Mouse (Mus musculus) MEL (cell line): Measurements from ENCODE around the gene Gys2. TPM values are rescaled to one million over a fixed set of nuclear protein-coding genes. Genes with fewer than 3 reads are reported as not detected.

Experiments used
- DNase-seq: peaks from one replicate; pipeline ENCODE4 v3.0.0; 2011; ENCODE audit warnings: low read depth, low spot score
- H3K27ac ChIP-seq: 2 replicates; pipeline ENCODE4 v1.5.1; 2012; ENCODE audit warnings: low read depth, mild to moderate bottlenecking, control low read depth, low read length, moderate library complexity; ENCODE audit not compliant: control insufficient read depth
- H3K27me3 ChIP-seq, 2 experiments: fragments of 150-350 bp in 1 of 2; sonication (generic) in 1 of 2; 2 replicates each; pipeline ENCODE4 v1.6.1; 2012; ENCODE audit warnings: low read length in 2 of 2, mild to moderate bottlenecking in 2 of 2, improper control_type of control experiment in 1 of 2, moderate library complexity in 1 of 2; ENCODE audit not compliant: insufficient read depth in 2 of 2, control insufficient read depth in 1 of 2
- H3K36me3 ChIP-seq, 2 experiments: 2 replicates each; pipeline ENCODE4 v1.6.1; 2012 to 2014; ENCODE audit warnings: low read length in 2 of 2, improper control_type of control experiment in 1 of 2, inconsistent platforms in 1 of 2, mild to moderate bottlenecking in 1 of 2; ENCODE audit not compliant: insufficient read depth in 2 of 2, control insufficient read depth in 1 of 2
- H3K4me1 ChIP-seq, 2 experiments: fragments of 150-350 bp in 1 of 2; sonication (generic) in 1 of 2; 2 replicates each; pipeline ENCODE4 v1.6.1; 2012; ENCODE audit warnings: low read length in 2 of 2, improper control_type of control experiment in 1 of 2, mild to moderate bottlenecking in 1 of 2; ENCODE audit not compliant: insufficient read depth in 2 of 2, control insufficient read depth in 1 of 2
- H3K4me3 ChIP-seq, 2 experiments: fragments of 150-350 bp in 1 of 2; sonication (generic) in 1 of 2; 2 replicates each; pipeline ENCODE4 v1.5.1; 2012; ENCODE audit warnings: low read depth in 2 of 2, low read length in 2 of 2, mild to moderate bottlenecking in 2 of 2, moderate library complexity in 2 of 2, control low read depth in 1 of 2, improper control_type of control experiment in 1 of 2; ENCODE audit not compliant: control insufficient read depth in 1 of 2, insufficient read depth in 1 of 2
- H3K79me2 ChIP-seq: 2 replicates; pipeline ENCODE4 v1.6.1; 2012; ENCODE audit warnings: mild to moderate bottlenecking, low read length, moderate library complexity; ENCODE audit not compliant: control insufficient read depth, poor library complexity, insufficient read depth
- H3K9ac ChIP-seq: 2 replicates; pipeline ENCODE4 v1.6.1; 2012; ENCODE audit warnings: low read depth, mild to moderate bottlenecking, control low read depth, low read length, moderate library complexity; ENCODE audit not compliant: control insufficient read depth, poor library complexity, severe bottlenecking
- H3K9me3 ChIP-seq: fragments of 150-350 bp; sonication (generic); replicated peaks from 2 replicates; pipeline ENCODE4 v1.6.1; 2012; ENCODE audit warnings: mild to moderate bottlenecking, low read length, improper control_type of control experiment, moderate library complexity; ENCODE audit not compliant: insufficient read depth
- BHLHE40 ChIP-seq: IDR thresholded peaks from 2 replicates; pipeline ENCODE4 v1.6.1; 2012; ENCODE audit warnings: low read depth, mild to moderate bottlenecking, inconsistent platforms, low read length, improper control_type of control experiment, borderline replicate concordance
- E2F4 ChIP-seq: IDR thresholded peaks from 2 replicates; pipeline ENCODE4 v1.6.1; 2011; ENCODE audit warnings: low read depth, low read length, improper control_type of control experiment, borderline replicate concordance
- ELF1 ChIP-seq: IDR thresholded peaks from 2 replicates; pipeline ENCODE4 v1.6.1; 2014; ENCODE audit warnings: low read depth, mild to moderate bottlenecking, inconsistent platforms, low read length, improper control_type of control experiment, moderate library complexity
- EP300 ChIP-seq, 2 experiments: IDR thresholded peaks; 2 replicates each; pipeline ENCODE4 v1.6.1; 2011; ENCODE audit warnings: improper control_type of control experiment in 2 of 2, low read length in 2 of 2, low read depth in 1 of 2, mild to moderate bottlenecking in 1 of 2
- ETS1 ChIP-seq: IDR thresholded peaks from 2 replicates; pipeline ENCODE4 v1.6.1; 2012; ENCODE audit warnings: low read depth, mild to moderate bottlenecking, inconsistent platforms, low read length, improper control_type of control experiment, moderate library complexity
- GATA1 ChIP-seq: IDR thresholded peaks from 2 replicates; pipeline ENCODE4 v1.6.1; 2011; ENCODE audit warnings: low read depth, low read length, improper control_type of control experiment
- KAT2A ChIP-seq: conservative IDR thresholded peaks from 2 replicates; pipeline ENCODE4 v1.6.1; 2012; ENCODE audit warnings: low read depth, low read length, improper control_type of control experiment, inconsistent platforms
- MAFK ChIP-seq: IDR thresholded peaks from 2 replicates; pipeline ENCODE4 v1.6.1; 2011; ENCODE audit warnings: low read depth, mild to moderate bottlenecking, low read length, improper control_type of control experiment, borderline replicate concordance
- MAX ChIP-seq: IDR thresholded peaks from 2 replicates; pipeline ENCODE4 v1.6.1; 2011; ENCODE audit warnings: low read length, improper control_type of control experiment
- MAZ ChIP-seq: IDR thresholded peaks from 2 replicates; pipeline ENCODE4 v1.6.1; 2012; ENCODE audit warnings: low read depth, mild to moderate bottlenecking, inconsistent platforms, low read length, improper control_type of control experiment
- MEF2A ChIP-seq: IDR thresholded peaks from 2 replicates; pipeline ENCODE4 v1.6.1; 2014; ENCODE audit warnings: low read depth, mild to moderate bottlenecking, inconsistent platforms, low read length, improper control_type of control experiment; ENCODE audit not compliant: poor library complexity, insufficient replicate concordance, severe bottlenecking; ENCODE audit errors: extremely low read depth
- MYB ChIP-seq: IDR thresholded peaks from 2 replicates; pipeline ENCODE4 v1.6.1; 2011; ENCODE audit warnings: mild to moderate bottlenecking, low read depth, low read length, improper control_type of control experiment
- NELFE ChIP-seq: IDR thresholded peaks from 2 replicates; pipeline ENCODE4 v1.6.1; 2011; ENCODE audit warnings: low read depth, low read length, improper control_type of control experiment
- NRF1 ChIP-seq: IDR thresholded peaks from 2 replicates; pipeline ENCODE4 v1.6.1; 2014; ENCODE audit warnings: low read depth, mild to moderate bottlenecking, inconsistent platforms, low read length, improper control_type of control experiment, moderate library complexity; ENCODE audit not compliant: poor library complexity, insufficient read depth, severe bottlenecking
- POLR2AphosphoS5 ChIP-seq: IDR thresholded peaks from 2 replicates; pipeline ENCODE4 v1.6.1; 2012; ENCODE audit warnings: low read depth, borderline replicate concordance, mild to moderate bottlenecking, inconsistent platforms, low read length, moderate library complexity, mixed read lengths
- RAD21 ChIP-seq: IDR thresholded peaks from 2 replicates; pipeline ENCODE4 v1.6.1; 2011; ENCODE audit warnings: mild to moderate bottlenecking, low read depth, low read length, improper control_type of control experiment
- SMC3 ChIP-seq: IDR thresholded peaks from 2 replicates; pipeline ENCODE4 v1.6.1; 2011; ENCODE audit warnings: low read depth, low read length, improper control_type of control experiment
- TAL1 ChIP-seq: IDR thresholded peaks from 2 replicates; pipeline ENCODE4 v1.6.1; 2012; ENCODE audit warnings: mild to moderate bottlenecking, inconsistent platforms, low read length, moderate library complexity, mixed read lengths
- TCF12 ChIP-seq: IDR thresholded peaks from 2 replicates; pipeline ENCODE4 v1.6.1; 2014; ENCODE audit warnings: low read depth, mild to moderate bottlenecking, inconsistent platforms, low read length, improper control_type of control experiment, moderate library complexity
- ZC3H11A ChIP-seq: IDR thresholded peaks from 2 replicates; pipeline ENCODE4 v1.6.1; 2012; ENCODE audit warnings: low read depth, mild to moderate bottlenecking, inconsistent platforms, low read length, improper control_type of control experiment
- ZKSCAN1 ChIP-seq: IDR thresholded peaks from 2 replicates; pipeline ENCODE4 v1.6.1; 2012; ENCODE audit warnings: low read depth, mild to moderate bottlenecking, inconsistent platforms, low read length, improper control_type of control experiment, moderate library complexity
- ZMIZ1 ChIP-seq: IDR thresholded peaks from 2 replicates; pipeline ENCODE4 v1.6.1; 2012; ENCODE audit warnings: low read depth, mild to moderate bottlenecking, inconsistent platforms, low read length, improper control_type of control experiment, moderate library complexity
- ZNF384 ChIP-seq: IDR thresholded peaks from 2 replicates; pipeline ENCODE4 v1.6.1; 2012; ENCODE audit warnings: low read depth, mild to moderate bottlenecking, inconsistent platforms, low read length, improper control_type of control experiment
- polyA plus RNA-seq, 2 experiments: library from polyadenylated mRNA; stranded (reverse) in 1 of 2; unstranded in 1 of 2; fragments of >175 nt in 1 of 2; fragments of >200 nt in 1 of 2; gene quantifications; 2 replicates each; pipeline versions ENCODE4 v1.2.1 to v1.2.4; 2012; ENCODE audit warnings: low replicate concordance in 2 of 2, low read depth in 1 of 2; ENCODE audit not compliant: insufficient read length in 2 of 2, insufficient read depth in 1 of 2, missing spikeins in 1 of 2
- total RNA-seq: library from RNA; depleted of rRNA; stranded (reverse); fragments of 300-350 nt; gene quantifications from 2 replicates; pipeline ENCODE4 v1.2.3, GENCODE M21; 2012

Gys2 gene
- total and polyA plus RNA-seq, 3 experiments: not detected

GRCm38 (mm10) chr6:142511516-142512135, 38.7 kb upstream of the Gys2 start:
- Histone ChIP-seq H3K9ac (no peak overlapping the region), H3K4me3 (no peak overlapping the region), H3K27me3 (no peaks in the 10 kb centered on the region), H3K36me3 (no peaks in the 10 kb centered on the region), H3K4me1 (no peaks in the 10 kb centered on the region), H3K9me3 (no peaks in the 10 kb centered on the region), H3K27ac (no peak overlapping the region), H3K79me2 (no peaks in the 10 kb centered on the region)
- TF ChIP-seq TAL1 (no peak), GATA1 (no peak), POLR2AphosphoS5 (no peak), MYB (no peak), ELF1 (no peak), MAFK (no peak), ZNF384 (no peak), ZMIZ1 (no peak), TCF12 (no peak), ETS1 (no peak), ZC3H11A (no peak), RAD21 (no peak), NELFE (no peak)
- no peak for DNase-seq

- H3K27me3 ChIP-seq: no peaks in the 10 kb centered on the region
Measured at GRCm38 (mm10) chr6:142508663-142509062, 35.8 kb upstream of the Gys2 start.

GRCm38 (mm10) chr6:142507785-142508162, 34.9 kb upstream of the Gys2 start, which contains the start of gene Ldhb:
Gene Ldhb (minus strand): TSS chr6:142507957.
- TF ChIP-seq KAT2A (no peak), ZNF384 (no peak), E2F4 (no peak), EP300 (IDR thresholded peaks at IDR 0.05; ENCODE audit: low read depth in 1 of 2, low read length in 2 of 2) (no peak), MAX (no peak), SMC3 (no peak), ZKSCAN1 (no peak), MAZ (no peak)
- TF ChIP-seq, all 39 proteins: peak for 0
- H3K9ac ChIP-seq: no peak within 1 kb of the TSS
- no peak for DNase-seq
- H3K27ac ChIP-seq: no peak within 1 kb of the TSS
- H3K27me3 ChIP-seq: no peaks in the 10 kb centered on the region
- no peak within 1 kb of the TSS for H3K4me3 ChIP-seq
- no peaks in the 10 kb centered on the region for H3K79me2 ChIP-seq
- H3K9me3 ChIP-seq: no peaks in the 10 kb centered on the region
- no peaks in the 10 kb centered on the region for H3K4me1 ChIP-seq
- H3K36me3 ChIP-seq: no peaks in the 10 kb centered on the region

More at GRCm38 (mm10) chr6:142508663-142509062, 35.8 kb upstream of the Gys2 start:
- Histone ChIP-seq H3K4me3 (no peak overlapping the region), H3K9me3 (no peaks in the 10 kb centered on the region), H3K9ac (no peak overlapping the region), H3K36me3 (no peaks in the 10 kb centered on the region), H3K27ac (no peak overlapping the region), H3K79me2 (no peaks in the 10 kb centered on the region), H3K4me1 (no peaks in the 10 kb centered on the region)
- TF ChIP-seq NRF1: no peak
- TF ChIP-seq ZNF384: no peak
- no peak for TF ChIP-seq BHLHE40
- TF ChIP-seq MEF2A: no peak
- DNase-seq: no peak
